Mouse (Mus musculus): ENCODE measurements at regions not wholly inside any gene's neighbourhood (a gene's known extent, or its start where the extent isn't known, plus 50 kb on each side); places are given as distances from the start of the nearest gene placed in this dataset.

GRCm38 (mm10) chr5:75770592-75770991 lies 195.9 kb downstream of the Kit start:
- no peak for DNase-seq (ENCODE audit: low spot score in 2 of 2)

DNA sequence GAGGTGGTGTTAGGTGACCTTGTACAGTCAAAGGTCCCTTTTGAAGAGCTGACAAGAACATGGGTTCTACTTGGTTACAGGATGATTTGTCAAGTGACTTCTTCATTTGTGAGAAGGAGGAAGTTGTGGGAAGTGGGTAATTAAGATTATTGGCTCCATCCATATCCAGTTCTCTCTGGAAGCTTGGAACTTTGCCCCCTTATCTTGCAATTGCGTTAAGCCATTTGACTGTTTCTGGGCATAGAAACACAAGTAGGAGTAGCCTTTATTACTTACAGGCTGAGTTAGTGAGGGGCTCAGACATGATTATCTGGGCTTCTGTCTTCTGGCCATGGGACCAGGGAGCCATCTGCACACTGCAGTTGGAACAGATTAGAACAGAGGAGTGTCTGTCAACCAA lies 192.5 kb downstream of the Kit start:
- DNase-seq (ENCODE audit: low spot score in 2 of 2): no peak

DNA sequence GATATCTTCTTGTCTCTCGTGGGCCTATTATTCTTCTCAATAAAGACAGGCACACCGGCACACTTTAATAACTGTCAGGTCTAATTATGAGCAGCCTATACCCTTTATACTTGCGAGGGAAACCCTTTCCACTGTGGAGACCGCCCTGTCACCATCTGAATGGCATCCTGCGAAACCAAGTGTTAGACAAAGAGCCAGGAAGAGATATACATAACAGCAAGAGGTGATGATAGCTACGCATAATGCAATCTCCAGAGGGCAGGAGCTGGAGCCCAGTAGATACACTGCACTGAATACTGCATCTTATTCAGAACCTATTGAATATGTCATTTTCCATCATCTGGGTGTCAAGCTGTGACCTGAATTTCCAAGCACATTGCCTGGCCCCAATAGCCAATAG lies 187.7 kb downstream of the Kit start:
- DNase-seq (ENCODE audit: low spot score in 2 of 2): no peak

GRCm38 (mm10) chr5:75761459-75762310 lies 187.0 kb downstream of the Kit start:
- no peak for DNase-seq (ENCODE audit: low spot score in 2 of 2)

DNA sequence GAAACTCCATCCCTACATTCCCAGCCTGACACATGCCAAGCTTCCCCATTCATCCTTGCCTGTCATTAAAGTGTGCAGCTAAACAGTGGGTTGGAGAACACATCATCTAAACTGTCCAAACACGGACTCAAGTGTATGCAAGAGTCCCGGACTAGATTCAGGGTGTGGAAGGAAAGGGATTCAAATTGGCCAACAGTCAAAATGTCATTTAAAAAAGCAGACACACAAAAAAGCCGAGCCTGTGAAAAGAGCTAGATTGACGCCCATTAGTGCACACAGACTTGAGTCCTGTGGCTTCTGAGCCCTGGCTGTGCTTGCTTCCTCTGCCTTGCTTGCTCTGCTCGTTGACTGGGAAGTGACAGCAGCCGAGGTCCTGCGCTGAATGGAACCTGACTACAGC lies 181.5 kb downstream of the Kit start:
- no peak for DNase-seq (ENCODE audit: low spot score in 2 of 2)

GRCm38 (mm10) chr5:75754356-75754755 lies 179.6 kb downstream of the Kit start:
- no peak for DNase-seq (ENCODE audit: low spot score in 2 of 2)

DNA sequence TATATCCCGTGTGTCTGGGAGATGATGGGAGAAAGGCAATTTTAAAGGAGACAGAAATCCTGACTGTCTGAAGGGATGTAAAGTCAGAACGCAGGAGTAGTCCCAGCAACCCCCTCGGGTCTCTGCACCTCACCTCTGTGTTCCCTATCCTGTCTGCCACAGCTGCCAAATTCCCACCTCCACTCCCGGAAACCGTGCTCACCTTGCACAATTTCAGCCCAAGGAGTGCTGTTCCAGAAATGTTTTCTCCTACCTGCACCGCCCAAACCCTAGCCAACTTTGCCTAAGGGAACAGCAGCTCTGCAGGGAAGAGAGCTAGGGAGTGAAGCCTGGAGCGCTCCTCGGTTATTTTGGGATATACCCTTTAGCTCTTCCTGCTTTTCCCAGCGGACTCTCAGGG lies 170.6 kb downstream of the Kit start:
- DNase-seq (ENCODE audit: low spot score in 2 of 2): no peak

DNA sequence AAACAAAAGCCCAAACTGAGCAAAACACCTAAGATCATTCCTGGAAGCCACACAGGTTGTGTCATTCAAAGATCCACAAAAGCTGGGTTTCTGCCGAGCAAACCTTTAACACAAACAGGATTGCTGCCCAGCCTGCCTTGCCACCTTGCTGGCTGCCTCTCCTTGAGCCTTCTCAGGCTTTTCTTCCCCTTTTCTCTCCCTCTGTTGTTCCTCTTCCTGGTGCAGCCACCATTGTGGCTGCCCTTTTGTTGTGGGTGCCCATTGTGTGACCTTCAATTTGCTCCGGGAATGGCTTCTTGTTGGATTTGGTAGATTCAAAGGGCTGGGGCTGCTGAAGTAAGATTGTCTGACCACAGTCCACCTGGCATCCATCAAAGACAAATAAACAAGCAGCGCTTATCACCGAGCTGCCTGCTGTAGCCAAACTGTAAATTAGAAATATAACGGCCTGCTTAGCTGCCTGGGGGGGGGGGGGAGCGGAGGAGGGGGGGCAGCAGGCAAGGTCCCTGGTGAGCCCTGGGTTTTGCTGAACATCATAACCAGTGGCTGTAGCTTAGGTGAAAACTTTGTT lies 169.8 kb downstream of the Kit start:
- DNase-seq (ENCODE audit: low spot score in 2 of 2): no peak

DNA sequence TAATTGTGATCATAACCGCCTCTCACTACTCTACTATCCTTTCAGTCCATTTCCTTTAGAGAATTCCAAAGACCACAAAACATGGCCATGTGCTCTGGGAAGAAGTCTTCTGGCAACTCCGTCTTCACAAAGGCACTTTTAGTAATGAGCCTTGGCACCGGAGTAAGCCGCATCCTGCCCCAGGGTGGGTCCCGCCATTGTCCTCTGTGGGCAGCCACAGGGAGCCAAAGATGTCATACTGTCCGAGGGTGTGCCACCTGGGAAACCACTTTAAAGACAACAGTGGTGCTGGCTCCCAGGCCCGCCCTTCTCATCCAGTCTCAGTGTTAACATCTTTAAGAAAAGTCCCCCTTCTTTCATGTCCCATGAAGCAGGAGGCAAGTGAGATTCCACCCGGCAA lies 164.6 kb downstream of the Kit start:
- DNase-seq (ENCODE audit: low spot score in 2 of 2): no peak

DNA sequence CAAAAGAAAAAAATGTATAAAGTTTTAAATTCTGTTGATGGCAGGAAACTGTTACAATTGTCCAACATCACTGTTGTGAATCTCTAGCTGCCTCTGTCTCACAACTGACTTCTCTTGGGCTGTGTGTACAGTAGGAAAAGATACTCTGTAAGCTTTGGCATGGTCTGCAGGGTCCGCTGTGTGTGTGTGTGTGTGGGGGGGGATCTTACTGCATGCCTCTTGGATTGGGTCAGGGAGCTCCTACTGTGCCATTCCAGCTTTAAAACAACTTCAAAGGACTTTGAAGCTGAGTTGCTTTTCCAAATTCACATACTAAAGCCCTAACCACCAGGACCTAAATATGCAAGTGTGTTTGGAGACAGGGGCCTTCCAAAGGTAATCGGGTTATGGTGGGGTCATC lies 163.7 kb downstream of the Kit start:
- DNase-seq (ENCODE audit: low spot score in 2 of 2): no peak

DNA sequence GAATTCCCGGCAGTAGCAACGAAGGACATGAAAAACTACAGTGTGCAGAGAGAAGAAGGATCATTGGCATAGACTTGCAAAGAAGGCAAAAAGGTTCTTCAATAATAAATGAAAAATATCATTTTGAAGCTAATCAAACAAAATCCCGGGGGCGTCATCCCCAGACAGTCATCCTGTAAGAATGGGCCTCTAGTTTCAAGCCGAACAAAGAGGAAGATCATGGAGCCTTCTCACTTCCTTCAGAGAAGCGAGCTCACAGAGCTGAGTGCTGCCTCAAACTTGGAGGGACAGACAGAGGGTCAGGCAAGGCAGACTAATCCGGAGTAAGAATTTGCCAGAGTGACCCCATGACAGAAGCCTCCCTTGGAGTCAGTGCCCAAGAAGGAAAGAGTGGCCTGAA lies 163.0 kb downstream of the Kit start:
- no peak for DNase-seq (ENCODE audit: low spot score in 2 of 2)

- DNase-seq (ENCODE audit: low spot score in 2 of 2): no peak
Observed at GRCm38 (mm10) chr5:75736318-75736717, 161.6 kb downstream of the Kit start.

GRCm38 (mm10) chr5:75734508-75734907 lies 159.8 kb downstream of the Kit start:
- DNase-seq (ENCODE audit: low spot score in 2 of 2): no peak

DNA sequence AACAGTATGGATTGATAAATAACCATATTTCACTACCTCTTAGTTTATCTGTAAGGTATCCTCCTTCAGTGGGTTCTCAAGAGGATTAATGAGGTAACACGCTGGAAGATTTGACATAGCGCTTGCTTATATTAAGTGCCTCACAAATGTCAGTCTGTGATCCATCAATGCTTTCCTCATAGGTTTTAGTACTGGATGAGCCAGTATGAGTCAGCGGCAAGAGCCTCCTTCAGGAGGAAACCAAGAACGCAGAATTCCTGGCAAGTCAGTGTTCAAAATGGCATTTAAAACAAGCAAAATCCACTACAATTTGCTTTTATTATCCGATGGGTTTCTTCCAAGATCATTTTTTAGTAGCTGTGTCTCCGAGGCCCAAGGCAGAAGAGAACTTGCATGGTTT lies 159.3 kb downstream of the Kit start:
- no peak for DNase-seq (ENCODE audit: low spot score in 2 of 2)

DNA sequence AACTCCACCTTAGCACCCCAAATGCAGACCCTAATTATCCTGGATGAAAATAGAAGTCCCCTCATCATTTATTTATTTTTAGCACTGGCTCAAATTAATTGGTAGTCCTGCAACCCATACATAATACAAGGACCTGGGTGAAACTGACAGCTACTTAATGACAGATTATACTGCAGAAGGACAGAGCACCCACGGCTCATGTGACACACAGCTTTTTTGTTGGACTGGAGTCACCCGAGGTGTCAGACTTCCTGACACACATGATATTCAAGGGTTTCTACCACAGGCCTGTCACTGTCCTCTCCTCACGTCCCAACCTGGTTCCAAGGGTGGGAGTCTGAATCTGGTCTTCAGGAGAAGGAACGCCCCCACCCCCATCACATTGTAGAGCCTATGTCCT lies 156.5 kb downstream of the Kit start:
- no peak for DNase-seq (ENCODE audit: low spot score in 2 of 2)

DNA sequence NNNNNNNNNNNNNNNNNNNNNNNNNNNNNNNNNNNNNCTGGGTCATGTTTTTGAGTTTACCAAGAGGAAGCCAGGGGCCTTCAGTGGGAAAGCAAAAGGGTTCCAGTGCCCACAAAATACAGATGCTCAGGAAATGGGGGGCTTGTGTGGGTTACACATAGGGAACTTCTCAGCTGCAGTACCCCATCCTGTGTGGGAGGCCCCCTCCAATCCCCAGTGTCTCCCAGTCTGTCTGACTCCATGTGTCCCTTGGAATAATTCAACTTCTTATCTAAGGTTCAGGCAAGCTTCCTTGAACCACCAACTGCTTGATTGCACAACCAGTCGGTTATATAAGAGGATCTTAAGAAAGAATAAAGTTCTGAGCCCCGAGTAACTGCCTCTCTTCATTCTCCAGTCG lies 156.0 kb downstream of the Kit start:
- DNase-seq (ENCODE audit: low spot score in 2 of 2): no peak

- DNase-seq (ENCODE audit: low spot score in 2 of 2): no peak
Observed at GRCm38 (mm10) chr5:75721291-75721690, 146.6 kb downstream of the Kit start.

DNA sequence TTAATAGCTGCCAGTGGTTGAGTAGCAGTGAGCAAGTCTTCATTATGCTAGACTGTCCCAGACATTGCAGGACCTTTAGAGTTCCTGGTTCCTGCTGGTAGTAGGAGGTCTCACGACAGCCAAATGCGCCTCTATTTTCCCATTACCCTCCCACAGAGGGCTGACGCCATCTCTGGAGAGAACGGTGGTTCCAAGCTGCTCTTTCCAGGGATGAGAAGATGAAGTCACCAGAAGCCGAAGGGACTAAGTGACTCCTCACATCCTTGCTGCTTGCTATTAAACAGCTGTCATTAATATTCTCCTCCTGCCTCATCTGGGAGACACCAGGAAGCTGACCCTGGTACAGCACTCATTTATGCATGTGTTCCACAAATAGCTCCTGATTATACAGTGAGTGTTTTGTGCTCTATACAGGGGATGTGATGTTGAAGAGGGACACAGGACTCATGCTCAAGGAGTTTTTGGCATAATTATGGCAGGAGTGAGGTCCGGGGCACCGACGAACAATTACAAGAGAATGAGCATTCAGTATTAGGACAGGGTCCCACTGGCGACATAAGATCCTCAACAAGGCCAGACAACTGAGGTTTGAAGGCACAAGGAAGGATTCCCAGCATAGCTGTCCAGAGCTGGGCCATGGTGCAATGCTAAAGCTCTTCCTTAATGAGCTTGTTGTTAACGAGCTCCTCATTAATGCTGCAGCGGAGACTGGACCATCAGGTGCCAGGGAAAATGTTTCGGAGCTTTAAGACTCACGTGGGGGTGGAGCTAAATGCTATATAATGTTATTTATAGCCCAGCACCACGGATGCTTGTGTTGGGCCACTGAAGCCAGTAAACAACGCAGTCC lies 145.6 kb downstream of the Kit start:
- no peak for DNase-seq (ENCODE audit: low spot score in 2 of 2)

DNA sequence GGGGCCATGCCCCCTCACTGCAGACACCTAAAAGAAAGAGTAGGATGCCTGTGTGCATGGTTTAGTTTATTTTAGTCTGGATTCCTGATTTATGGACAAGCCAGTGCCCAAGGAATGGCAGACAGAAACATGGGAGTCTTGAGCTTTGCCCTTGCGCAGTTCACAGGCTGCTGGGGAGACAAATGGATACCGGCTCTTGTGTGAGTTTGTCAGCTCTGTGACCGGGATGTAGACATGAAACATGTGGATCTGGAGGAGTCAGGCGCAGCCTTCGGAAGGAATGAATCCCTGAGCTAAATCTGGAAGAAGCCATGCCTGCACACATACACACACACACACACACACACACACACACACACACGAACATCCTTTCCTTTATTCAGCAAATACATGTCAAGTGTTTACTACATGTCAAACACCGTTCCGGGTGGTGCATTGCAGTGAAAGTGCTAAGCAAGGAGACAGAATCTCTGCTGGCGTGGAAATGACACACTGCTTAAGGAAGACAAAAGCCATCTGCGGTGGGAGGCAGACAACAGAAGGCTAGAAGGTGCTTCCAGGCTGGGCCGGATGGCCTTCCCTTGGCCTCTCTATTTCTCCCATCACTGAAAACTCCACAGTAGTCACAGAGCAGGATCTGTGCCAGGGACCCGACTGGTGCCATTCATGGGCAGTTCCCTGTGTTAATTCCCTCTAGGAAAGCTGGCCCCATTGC lies 144.0 kb downstream of the Kit start:
- no peak for DNase-seq (ENCODE audit: low spot score in 2 of 2)

All from layer of hippocampus, adult 8-10 months (tissue).